Mouse (Mus musculus) lung, postnatal 0 days (tissue): ENCODE results near the gene Fbxl19. TPM values are rescaled to one million over a fixed set of nuclear protein-coding genes. Genes with fewer than 3 reads are reported as not detected.

Experiments
- ATAC-seq: fragments of 200-750 bp; cut with Nextera tagmentation; 2 replicates; pipeline ENCODE4 v1.8.0; 2017; ENCODE audit warnings: moderate library complexity
- DNase-seq: peaks from one replicate; pipeline ENCODE4 v3.0.0-alpha.2; 2016; ENCODE audit warnings: low spot score
- H3K27ac ChIP-seq: fragments of 300-500 bp; sonication (generic); 2 replicates; pipeline ENCODE4 v1.5.1; 2014; ENCODE audit warnings: antibody characterized with exemption, mild to moderate bottlenecking, low read length, mixed read lengths
- H3K27me3 ChIP-seq: fragments of 300-500 bp; sonication (generic); replicated peaks from 2 replicates; pipeline ENCODE4 v1.6.1; 2014; ENCODE audit warnings: low read length, mixed read lengths; ENCODE audit not compliant: insufficient read depth
- H3K36me3 ChIP-seq: fragments of 300-500 bp; sonication (generic); 2 replicates; pipeline ENCODE4 v1.6.1; 2014; ENCODE audit warnings: low read length, mixed read lengths; ENCODE audit not compliant: insufficient read depth
- H3K4me1 ChIP-seq: fragments of 300-500 bp; sonication (generic); 2 replicates; pipeline ENCODE4 v1.6.1; 2014; ENCODE audit warnings: antibody characterized with exemption, low read depth, low read length, mixed read lengths; ENCODE audit not compliant: insufficient read depth
- H3K4me2 ChIP-seq: fragments of 300-500 bp; sonication (generic); replicated peaks from 2 replicates; pipeline ENCODE4 v1.6.1; 2014; ENCODE audit warnings: low read depth, mild to moderate bottlenecking, low read length, moderate library complexity, mixed read lengths
- H3K4me3 ChIP-seq: fragments of 300-500 bp; sonication (generic); 2 replicates; pipeline ENCODE4 v1.5.1; 2014; ENCODE audit warnings: low read depth, low read length
- H3K9ac ChIP-seq: fragments of 300-500 bp; sonication (generic); replicated peaks from 2 replicates; pipeline ENCODE4 v1.6.1; 2014; ENCODE audit warnings: low read depth, mild to moderate bottlenecking
- H3K9me3 ChIP-seq: fragments of 300-500 bp; sonication (generic); 2 replicates; pipeline ENCODE4 v1.6.1; 2016; ENCODE audit warnings: low read length, mixed read lengths
- CTCF ChIP-seq: IDR thresholded peaks from 2 replicates; pipeline ENCODE4 v1.5.1; 2016; ENCODE audit warnings: antibody characterized with exemption, mild to moderate bottlenecking
- EP300 ChIP-seq: IDR thresholded peaks from 2 replicates; pipeline ENCODE4 v1.6.1; 2016; ENCODE audit warnings: antibody characterized with exemption, mild to moderate bottlenecking, control low read depth
- WGBS: fragments of 180-500 bp; shearing (Covaris S2); extraction: QIAGEN DNeasy Blood & Tissue Kit; methylation state at CpG from one replicate; pipeline ENCODE4 v1.1.7; 2014; 5-methylcytosine and 5-hydroxymethylcytosine counted together
- polyA plus RNA-seq: library from polyadenylated mRNA; unstranded; fragments of >200 nt; fragmentation: Nextera tagmentation; extraction: Ambion mirVana; gene quantifications from 2 replicates; pipeline ENCODE4 v1.2.1, GENCODE M21; 2015

Gene Fbxl19
- polyA plus RNA-seq = 1.6 TPM in 2 replicates

GRCm38 (mm10) chr7:127744366-127745045, at the start of gene Fbxl19:
TSS of gene Fbxl19 (plus strand) at chr7:127744543.
- DNase-seq (peak; percentile 81), ATAC-seq (no peak)
- Histone ChIP-seq H3K27ac (peak within 1 kb of the TSS; percentile 66; the same call in 1 of the 2 replicates), H3K36me3 (no peaks in the 10 kb centered on the region; the same call in 1 of the 2 replicates), H3K9me3 (no peaks in the 10 kb centered on the region), H3K4me3 (peak within 1 kb of the TSS; percentile 59), H3K27me3 (no peaks in the 10 kb centered on the region), H3K4me1 (no peaks in the 10 kb centered on the region), H3K4me2 (peak within 1 kb of the TSS; percentile 98), H3K9ac (no peak within 1 kb of the TSS)
- whole genome bisulfite sequencing = under 1% methylated on average over 26 of the region's 26 CpGs
- no peak for TF ChIP-seq EP300
- peak; percentile 75 for TF ChIP-seq CTCF

GRCm38 (mm10) chr7:127698986-127699385, 45.4 kb upstream of the Fbxl19 start:
- DNase-seq (no peak), ATAC-seq (no peak)
- peaks cover 4% of the 10 kb centered on the region; the same call in 1 of the 2 replicates for H3K36me3 ChIP-seq
- H3K27ac ChIP-seq = no peak overlapping the region
- no peaks in the 10 kb centered on the region for H3K27me3 ChIP-seq
- H3K4me1 ChIP-seq = no peaks in the 10 kb centered on the region
- TF ChIP-seq CTCF = no peak
- no peak for TF ChIP-seq EP300
- no peak overlapping the region for H3K9ac ChIP-seq
- 74% methylated on average over 6 of the region's 6 CpGs for WGBS
- no peak overlapping the region for H3K4me3 ChIP-seq
- H3K9me3 ChIP-seq = no peaks in the 10 kb centered on the region
- H3K4me2 ChIP-seq = no peak overlapping the region

GRCm38 (mm10) chr7:127700712-127701331, 43.5 kb upstream of the Fbxl19 start:
- DNase-seq = no peak
- no peak overlapping the region for H3K4me2 ChIP-seq
- peaks cover 18% of the 10 kb centered on the region for H3K36me3 ChIP-seq
- no peak overlapping the region for H3K9ac ChIP-seq
- no peaks in the 10 kb centered on the region for H3K27me3 ChIP-seq
- no peak overlapping the region for H3K27ac ChIP-seq
- ATAC-seq = no peak
- TF ChIP-seq CTCF = no peak
- no peak overlapping the region for H3K4me3 ChIP-seq
- H3K4me1 ChIP-seq = no peaks in the 10 kb centered on the region
- whole genome bisulfite sequencing = 42% methylated on average over 3 of the region's 3 CpGs
- H3K9me3 ChIP-seq = no peaks in the 10 kb centered on the region

GRCm38 (mm10) chr7:127703561-127704178, 40.7 kb upstream of the Fbxl19 start:
- Histone ChIP-seq H3K4me2 (no peak overlapping the region), H3K9me3 (no peaks in the 10 kb centered on the region), H3K4me3 (no peak overlapping the region), H3K9ac (no peak overlapping the region), H3K27ac (no peak overlapping the region), H3K27me3 (no peaks in the 10 kb centered on the region), H3K4me1 (no peaks in the 10 kb centered on the region; the same call in 1 of the 2 replicates), H3K36me3 (peaks cover 25% of the 10 kb centered on the region)
- TF ChIP-seq CTCF (no peak), EP300 (no peak)
- 87% methylated on average over 8 of the region's 8 CpGs for WGBS
- ATAC-seq (no peak), DNase-seq (no peak)

GRCm38 (mm10) chr7:127704598-127704997, 39.7 kb upstream of the Fbxl19 start:
- no peak for ATAC-seq
- peaks cover 25% of the 10 kb centered on the region for H3K36me3 ChIP-seq
- TF ChIP-seq EP300 (no peak), CTCF (no peak)
- peaks cover 4% of the 10 kb centered on the region; the same call in 1 of the 2 replicates for H3K4me1 ChIP-seq
- no peak overlapping the region for H3K9ac ChIP-seq
- no peak overlapping the region for H3K27ac ChIP-seq
- 71% methylated on average over 6 of the region's 6 CpGs for WGBS
- no peak overlapping the region for H3K4me2 ChIP-seq
- H3K9me3 ChIP-seq = no peaks in the 10 kb centered on the region
- H3K27me3 ChIP-seq = no peaks in the 10 kb centered on the region
- no peak overlapping the region for H3K4me3 ChIP-seq
- no peak for DNase-seq

GRCm38 (mm10) chr7:127705706-127706105, 38.6 kb upstream of the Fbxl19 start:
- TF ChIP-seq EP300 (no peak), CTCF (no peak)
- Histone ChIP-seq H3K4me1 (peaks cover 4% of the 10 kb centered on the region; the same call in 1 of the 2 replicates), H3K9me3 (no peaks in the 10 kb centered on the region), H3K4me3 (no peak overlapping the region), H3K27me3 (no peaks in the 10 kb centered on the region), H3K9ac (no peak overlapping the region), H3K27ac (no peak overlapping the region), H3K4me2 (no peak overlapping the region), H3K36me3 (peaks cover 25% of the 10 kb centered on the region)
- no peak for ATAC-seq
- no peak for DNase-seq
- WGBS = 75% methylated on average over 4 of the region's 4 CpGs
